Mouse (Mus musculus): Measurements from ENCODE around the gene Ruvbl2. TPM values are rescaled to one million over a fixed set of nuclear protein-coding genes. Genes with fewer than 3 reads are reported as not detected.
"Not testable (repeated sequence)": the region's sequence is repeated elsewhere in the genome, so short reads cannot be mapped to it uniquely, and the experiment has no call there.

The Ruvbl2 gene
- polyA plus RNA-seq (2016; fragmentation: Nextera tagmentation; extraction: Ambion mirVana) = 228 and 283 TPM in 2 replicates

DNA sequence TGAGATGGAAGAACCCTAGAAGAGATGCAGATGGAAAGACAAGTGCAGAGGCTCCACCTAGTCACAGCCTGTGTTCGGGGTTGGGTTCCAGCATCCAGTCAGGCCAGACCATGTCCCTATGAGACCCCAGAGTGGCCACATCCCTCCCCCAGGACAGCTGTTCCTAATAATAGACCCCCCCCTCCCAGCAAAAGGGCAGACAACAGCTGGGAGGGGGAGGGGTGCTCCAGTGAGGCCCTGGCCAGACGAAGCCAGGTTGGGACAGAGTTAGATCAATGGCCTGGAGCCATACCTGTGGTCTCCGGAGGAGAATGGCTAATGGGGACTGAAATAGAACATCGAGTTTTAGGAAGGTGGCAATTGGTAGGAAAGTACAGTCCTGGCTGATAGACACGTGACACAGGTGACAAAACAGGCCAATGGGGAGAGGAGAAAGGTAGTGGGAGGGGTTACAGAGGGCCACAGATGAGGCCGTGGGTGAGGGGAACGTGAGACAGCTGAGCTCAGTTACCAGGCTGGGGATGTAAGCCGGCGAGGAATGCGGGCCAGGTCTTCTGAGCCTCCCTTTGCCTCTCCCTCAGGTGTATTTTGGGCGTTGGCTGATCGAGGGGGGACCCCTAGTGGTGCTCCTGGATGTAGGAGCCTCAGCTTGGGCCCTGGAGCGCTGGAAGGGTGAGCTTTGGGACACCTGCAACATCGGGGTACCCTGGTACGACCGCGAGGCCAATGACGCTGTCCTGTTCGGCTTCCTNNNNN is at the start of gene Ruvbl2:
TSS of gene Ruvbl2 (minus strand) at position 576 of the 756 bp plus-strand sequence.
- 13% methylated on average over 19 of the region's 19 CpGs for WGBS
- H3K9me3 ChIP-seq (replicated peaks) = no peaks in the 10 kb centered on the region
- peak within 1 kb of the TSS; percentile 35 for H3K4me3 ChIP-seq
- DNase-seq (ENCODE audit: low spot score) = peak; percentile 57
- peaks cover 34% of the 10 kb centered on the region for H3K36me3 ChIP-seq
- peak within 1 kb of the TSS; percentile 75 for H3K27ac ChIP-seq
- H3K27me3 ChIP-seq (ENCODE audit: low read depth, poor library complexity, severe bottlenecking) = no peaks in the 10 kb centered on the region
- H3K4me1 ChIP-seq = peaks cover 48% of the 10 kb centered on the region

DNA sequence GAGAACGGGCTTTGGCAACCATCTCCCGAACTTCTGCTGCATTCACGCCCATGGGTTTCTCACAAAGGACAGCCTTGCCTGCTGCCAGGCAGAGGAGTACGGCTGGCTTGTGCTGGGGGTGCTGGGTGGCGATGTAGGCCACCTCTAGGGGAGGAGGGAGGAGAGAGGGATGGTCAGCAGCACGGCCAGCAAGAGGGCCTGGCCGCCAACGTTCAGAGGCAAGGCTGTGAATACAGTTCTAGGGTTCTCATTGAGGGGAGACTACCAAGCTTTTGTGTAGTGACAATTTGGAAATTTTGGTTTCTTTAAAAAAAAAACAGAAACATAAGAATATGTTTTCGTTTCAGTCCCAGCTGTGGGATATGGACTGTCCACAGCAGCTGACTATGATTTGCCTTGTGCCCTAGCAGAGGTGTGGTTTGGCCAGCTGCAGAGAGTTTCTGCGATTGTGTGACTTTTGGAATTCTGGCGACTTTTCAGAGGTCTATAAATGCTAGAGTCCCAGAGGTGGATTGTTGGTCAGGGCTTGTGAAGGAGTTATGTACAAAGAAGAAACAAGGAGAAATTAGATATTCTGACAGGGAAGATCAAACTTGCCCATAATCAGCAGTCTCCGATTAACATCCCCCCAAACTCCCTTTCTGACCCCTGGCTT is 49.0 kb upstream of the Ruvbl2 start, which contains the start of gene Gm45808:
TSS of gene Gm45808 (minus strand) at position 51 of the 655 bp plus-strand sequence.
- Histone ChIP-seq H3K4me3 (no peak within 1 kb of the TSS), H3K27ac (peak within 1 kb of the TSS; percentile 88), H3K27me3 (ENCODE audit: low read depth, poor library complexity, severe bottlenecking) (no peaks in the 10 kb centered on the region), H3K4me1 (peaks cover 33% of the 10 kb centered on the region), H3K9me3 (replicated peaks) (no peaks in the 10 kb centered on the region), H3K36me3 (peaks cover 6% of the 10 kb centered on the region; the same call in 1 of the 2 replicates)
- DNase-seq (ENCODE audit: low spot score) = no peak
- 85% methylated on average over 12 of the region's 12 CpGs for WGBS

DNA sequence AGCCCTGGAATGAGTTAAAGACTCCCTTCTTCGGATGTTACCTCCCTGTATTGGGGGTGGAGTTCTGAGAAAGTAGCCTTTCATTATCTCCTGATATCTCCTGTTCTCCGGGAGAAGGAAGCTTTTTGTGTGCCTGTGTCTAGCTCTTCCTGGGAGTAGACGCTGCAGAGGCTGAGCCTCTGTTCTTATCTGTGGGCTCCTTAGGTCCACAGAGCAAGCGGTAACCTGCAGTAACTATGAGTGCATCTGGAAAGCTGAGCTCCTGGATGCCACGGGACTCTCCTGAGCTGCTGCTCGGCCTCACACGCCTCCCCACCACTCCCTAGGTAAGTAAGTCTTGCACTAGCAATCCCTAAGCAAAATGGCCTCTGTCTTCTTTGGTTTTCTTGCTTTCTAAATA is 48.3 kb upstream of the Ruvbl2 start:
- no peak overlapping the region for H3K27ac ChIP-seq
- H3K4me3 ChIP-seq = no peak overlapping the region
- 0 out of 2 replicates have a peak, but pooled peaks cover 5% of the 10 kb centered on the region for H3K36me3 ChIP-seq
- no peaks in the 10 kb centered on the region for H3K9me3 ChIP-seq (replicated peaks)
- no peak for DNase-seq (ENCODE audit: low spot score)
- 81% methylated on average over 7 of the region's 7 CpGs for WGBS
- no peaks in the 10 kb centered on the region for H3K27me3 ChIP-seq (ENCODE audit: low read depth, poor library complexity, severe bottlenecking)
- peaks cover 31% of the 10 kb centered on the region for H3K4me1 ChIP-seq

DNA sequence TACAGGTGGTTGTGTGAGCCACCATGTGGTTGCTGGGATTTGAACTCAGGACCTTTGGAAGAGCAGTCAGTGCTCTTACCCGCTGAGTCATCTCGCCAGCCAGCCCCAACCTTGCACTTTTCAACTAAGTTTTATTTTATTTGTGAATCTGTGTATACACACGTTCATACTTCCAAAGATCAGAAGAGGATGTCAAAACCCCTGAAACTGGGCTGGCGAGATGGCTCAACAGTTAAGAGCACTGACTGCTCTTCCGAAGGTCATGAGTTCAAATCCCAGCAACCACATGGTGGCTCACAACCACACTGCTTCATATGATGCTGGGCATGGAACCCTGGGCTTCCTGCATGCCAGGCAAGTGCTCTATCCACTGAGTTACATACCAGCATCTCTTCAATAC is 47.1 kb upstream of the Ruvbl2 start:
- not testable (repeated sequence) for H3K36me3 ChIP-seq; H3K27me3 ChIP-seq (ENCODE audit: low read depth, poor library complexity, severe bottlenecking); H3K27ac ChIP-seq; H3K9me3 ChIP-seq (replicated peaks); DNase-seq (ENCODE audit: low spot score); H3K4me3 ChIP-seq
- WGBS = 95% methylated on average over 5 of the region's 5 CpGs
- peaks cover 19% of the 10 kb centered on the region for H3K4me1 ChIP-seq

DNA sequence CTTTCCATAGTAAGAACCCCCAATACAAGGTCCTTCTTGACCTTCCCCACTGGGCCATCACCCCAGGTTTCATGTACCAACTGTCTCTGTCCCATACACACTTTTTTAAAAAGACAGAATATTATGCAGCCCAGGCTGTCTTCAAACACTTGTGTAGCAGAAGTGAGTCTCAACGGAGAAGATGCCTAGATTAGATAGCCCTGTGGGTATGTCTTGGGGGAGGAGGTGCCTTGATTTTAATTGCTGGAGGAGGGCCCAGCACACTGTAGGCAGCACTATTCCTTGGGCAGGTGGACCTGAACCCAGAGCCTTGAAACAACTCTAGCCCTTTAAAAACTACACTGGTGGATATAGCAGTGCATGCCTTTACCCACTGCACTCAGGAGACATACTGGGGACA is 44.3 kb upstream of the Ruvbl2 start:
- no peak for DNase-seq (ENCODE audit: low spot score)
- H3K4me3 ChIP-seq = no peak overlapping the region
- no peak overlapping the region for H3K27ac ChIP-seq
- 84% methylated on average over 1 of the region's 1 CpGs for WGBS
- no peaks in the 10 kb centered on the region for H3K4me1 ChIP-seq
- no peaks in the 10 kb centered on the region for H3K27me3 ChIP-seq (ENCODE audit: low read depth, poor library complexity, severe bottlenecking)
- peaks cover 11% of the 10 kb centered on the region for H3K36me3 ChIP-seq
- H3K9me3 ChIP-seq (replicated peaks) = no peaks in the 10 kb centered on the region

DNA sequence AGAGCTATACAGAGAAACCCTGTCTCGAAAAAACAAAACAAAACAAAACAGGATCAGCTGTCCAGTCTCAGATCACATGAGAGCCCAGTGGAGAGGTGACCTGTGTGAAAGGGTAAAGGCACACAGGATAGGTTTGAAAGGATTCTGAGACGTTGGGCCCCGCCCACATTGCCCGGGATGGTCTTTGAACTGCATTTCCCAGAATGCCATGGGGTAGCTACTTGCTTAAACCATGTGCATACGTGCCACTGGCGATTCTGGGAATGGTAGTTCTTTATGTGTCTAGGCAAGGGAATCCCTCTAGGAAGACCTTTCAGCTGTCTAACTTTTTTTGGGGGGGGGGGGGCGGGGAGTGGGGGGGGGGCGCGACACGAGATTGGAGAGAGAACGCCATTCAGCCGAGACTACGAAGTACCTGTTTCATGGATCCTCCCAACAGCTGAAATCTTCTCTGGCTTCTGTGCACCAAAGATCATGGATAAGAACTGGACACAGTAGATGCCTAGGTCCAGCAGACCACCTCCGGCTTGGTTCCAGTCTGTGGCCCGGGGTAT is 43.6 kb upstream of the Ruvbl2 start, which contains the start of gene Tulp2:
TSS of gene Tulp2 (plus strand) at position 504 of the 554 bp plus-strand sequence.
- no peak within 1 kb of the TSS for H3K4me3 ChIP-seq
- H3K9me3 ChIP-seq (replicated peaks) = no peaks in the 10 kb centered on the region
- H3K36me3 ChIP-seq = peaks cover 9% of the 10 kb centered on the region
- no peaks in the 10 kb centered on the region for H3K27me3 ChIP-seq (ENCODE audit: low read depth, poor library complexity, severe bottlenecking)
- DNase-seq (ENCODE audit: low spot score) = peak; percentile 57
- no peaks in the 10 kb centered on the region for H3K4me1 ChIP-seq
- 56% methylated on average over 15 of the region's 15 CpGs for WGBS
- no peak within 1 kb of the TSS for H3K27ac ChIP-seq

DNA sequence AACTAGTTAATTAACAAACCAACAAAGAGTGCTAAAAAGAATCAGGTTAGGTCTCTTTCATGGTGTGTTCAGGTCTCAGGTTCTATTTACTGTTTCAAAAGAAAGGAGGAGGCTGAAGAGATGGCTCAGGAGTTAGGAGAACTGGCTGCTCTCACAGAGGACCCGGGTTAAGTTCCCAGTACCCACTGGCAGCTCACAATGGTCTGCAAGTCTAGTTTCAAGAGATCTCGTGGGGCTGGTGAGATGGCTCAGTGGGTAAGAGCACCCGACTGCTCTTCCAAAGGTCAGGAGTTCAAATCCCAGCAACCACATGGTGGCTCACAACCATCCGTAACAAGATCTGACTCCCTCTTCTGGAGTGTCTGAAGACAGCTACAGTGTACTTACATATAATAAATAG is 42.4 kb upstream of the Ruvbl2 start:
- 87% methylated on average over 4 of the region's 4 CpGs for WGBS
- H3K9me3 ChIP-seq (replicated peaks); H3K36me3 ChIP-seq; H3K27ac ChIP-seq; H3K27me3 ChIP-seq (ENCODE audit: low read depth, poor library complexity, severe bottlenecking); H3K4me3 ChIP-seq; H3K4me1 ChIP-seq; DNase-seq (ENCODE audit: low spot score): not testable (repeated sequence)

DNA sequence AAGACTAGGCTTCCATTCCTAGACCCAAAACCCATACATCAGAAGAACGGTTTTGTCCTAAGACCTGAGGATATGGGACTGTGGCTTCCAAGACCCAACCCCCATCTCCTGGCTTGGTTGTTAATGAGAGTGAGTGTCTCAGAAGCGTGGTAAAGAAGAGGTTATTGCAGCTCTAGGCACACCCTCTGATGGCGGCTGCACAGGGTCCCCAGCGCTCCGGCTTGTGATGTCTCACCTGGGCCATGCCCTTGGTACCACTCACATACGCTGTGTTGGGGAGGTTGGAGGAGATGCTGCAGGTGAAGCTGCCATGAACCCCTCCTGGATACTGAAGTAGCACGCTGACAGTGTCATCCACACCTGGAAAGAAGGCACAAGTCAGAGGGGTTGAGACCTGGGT is 40.9 kb upstream of the Ruvbl2 start:
- no peak for DNase-seq (ENCODE audit: low spot score)
- H3K4me1 ChIP-seq = 0 out of 2 replicates have a peak, but pooled peaks cover 5% of the 10 kb centered on the region
- peaks cover 7% of the 10 kb centered on the region for H3K36me3 ChIP-seq
- H3K27ac ChIP-seq = no peak overlapping the region
- WGBS = 95% methylated on average over 7 of the region's 7 CpGs
- H3K27me3 ChIP-seq (ENCODE audit: low read depth, poor library complexity, severe bottlenecking) = no peaks in the 10 kb centered on the region
- H3K9me3 ChIP-seq (replicated peaks) = no peaks in the 10 kb centered on the region
- H3K4me3 ChIP-seq = no peak overlapping the region

DNA sequence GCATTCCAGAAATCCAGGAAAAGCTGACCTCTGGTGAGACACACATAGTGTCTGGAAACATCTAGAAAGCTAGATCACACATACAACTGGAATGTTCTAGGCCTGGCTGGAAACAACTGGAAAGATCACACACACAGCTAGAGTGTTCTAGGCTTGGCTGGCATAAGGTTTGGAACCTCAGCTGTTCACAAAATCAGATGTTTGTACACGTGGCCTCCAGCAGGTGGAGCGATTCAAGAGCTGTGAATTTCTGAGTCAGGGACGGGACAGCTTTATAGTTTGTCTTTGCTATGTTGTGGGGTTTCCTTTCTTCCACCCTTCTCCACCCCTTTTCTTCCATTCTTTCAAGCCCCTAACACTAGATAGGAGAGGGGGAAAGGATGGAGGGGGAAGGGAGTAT is 39.1 kb upstream of the Ruvbl2 start:
- Histone ChIP-seq H3K4me3 (no peak overlapping the region), H3K27me3 (ENCODE audit: low read depth, poor library complexity, severe bottlenecking) (no peaks in the 10 kb centered on the region), H3K27ac (no peak overlapping the region), H3K4me1 (0 out of 2 replicates have a peak, but pooled peaks cover 5% of the 10 kb centered on the region), H3K9me3 (replicated peaks) (no peaks in the 10 kb centered on the region), H3K36me3 (peaks cover 7% of the 10 kb centered on the region)
- WGBS = 27% methylated on average over 3 of the region's 3 CpGs
- no peak for DNase-seq (ENCODE audit: low spot score)

DNA sequence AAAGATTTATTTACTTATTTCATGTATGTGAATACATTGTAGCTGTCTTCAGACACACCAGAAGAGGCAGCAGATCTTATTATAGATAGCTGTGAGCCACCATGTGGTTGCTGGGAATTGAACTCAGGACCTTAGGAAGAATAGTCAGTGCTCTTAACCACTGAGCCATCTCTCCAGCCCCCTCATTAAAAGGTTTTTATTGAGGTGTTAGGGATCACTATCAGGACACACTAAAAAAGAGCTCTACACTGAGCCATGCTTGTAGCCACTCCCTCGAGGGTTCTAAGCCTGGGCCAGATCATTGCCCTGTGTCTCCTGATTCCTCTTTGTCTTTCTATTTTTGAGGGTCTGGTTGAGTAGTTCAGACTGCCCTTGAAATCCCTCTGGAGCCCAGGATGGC is 38.6 kb upstream of the Ruvbl2 start:
- H3K9me3 ChIP-seq (replicated peaks) = no peaks in the 10 kb centered on the region
- no peak overlapping the region for H3K27ac ChIP-seq
- no peak for DNase-seq (ENCODE audit: low spot score)
- no peak overlapping the region for H3K4me3 ChIP-seq
- H3K4me1 ChIP-seq = 0 out of 2 replicates have a peak, but pooled peaks cover 5% of the 10 kb centered on the region
- H3K27me3 ChIP-seq (ENCODE audit: low read depth, poor library complexity, severe bottlenecking) = no peaks in the 10 kb centered on the region
- 50% methylated on average over 1 of the region's 1 CpGs for WGBS
- peaks cover 7% of the 10 kb centered on the region for H3K36me3 ChIP-seq

DNA sequence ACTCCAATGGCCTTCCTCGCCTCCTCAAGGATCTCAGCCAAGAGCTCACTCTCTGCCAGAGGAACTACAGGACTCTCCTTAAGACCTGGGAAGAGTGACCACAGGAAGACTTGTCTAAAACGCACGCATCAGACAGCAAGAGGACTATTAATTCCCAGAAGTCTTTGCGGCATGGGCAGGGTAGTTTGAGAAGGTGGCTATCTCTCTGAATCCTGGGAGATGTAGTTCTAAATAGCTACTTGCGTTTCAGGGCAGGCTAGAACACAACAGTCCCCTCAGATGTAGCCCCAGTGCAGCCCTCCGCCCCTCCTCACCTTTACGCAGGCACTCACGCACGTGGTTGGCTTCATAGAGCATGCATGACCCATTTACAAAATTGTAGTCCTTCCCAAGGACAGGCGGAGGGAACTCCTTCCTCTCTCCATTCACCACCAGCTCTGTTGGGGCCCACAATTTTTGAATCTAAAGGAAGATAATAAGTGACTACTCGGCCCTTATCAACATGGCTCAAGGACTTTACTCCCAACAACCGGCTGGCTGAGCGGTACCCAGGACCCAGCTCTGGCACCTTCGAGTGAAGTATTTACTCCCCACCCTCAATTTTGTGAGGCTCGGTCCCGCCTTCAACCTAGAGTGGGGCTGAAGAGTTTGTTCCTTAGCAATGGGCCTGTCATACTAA is 37.5 kb upstream of the Ruvbl2 start:
- Histone ChIP-seq H3K4me3 (peak overlapping the region; percentile 34), H3K27me3 (ENCODE audit: low read depth, poor library complexity, severe bottlenecking) (no peaks in the 10 kb centered on the region), H3K4me1 (0 out of 2 replicates have a peak, but pooled peaks cover 5% of the 10 kb centered on the region), H3K9me3 (replicated peaks) (no peaks in the 10 kb centered on the region), H3K36me3 (peaks cover 7% of the 10 kb centered on the region), H3K27ac (no peak overlapping the region)
- 68% methylated on average over 16 of the region's 16 CpGs for WGBS
- no peak for DNase-seq (ENCODE audit: low spot score)

DNA sequence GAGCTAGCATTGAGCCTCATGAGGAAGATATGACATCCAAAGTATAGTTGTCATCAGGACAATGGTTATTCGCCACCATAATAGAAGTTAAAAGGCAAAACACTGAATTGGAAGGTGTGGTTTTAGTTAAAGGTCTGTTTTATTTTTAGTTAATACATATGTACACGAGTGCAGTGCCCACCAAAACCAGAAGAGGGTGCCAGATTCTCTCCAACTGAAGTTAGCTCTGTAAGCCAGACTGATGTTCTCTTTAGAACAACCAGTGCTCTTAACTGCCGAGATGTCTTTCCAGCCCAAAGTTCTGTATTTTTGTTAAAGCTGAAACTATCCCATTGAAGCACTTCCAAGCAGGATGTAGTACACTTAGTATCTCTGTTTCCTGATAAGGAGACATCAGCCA is 33.0 kb upstream of the Ruvbl2 start:
- 15% methylated on average over 3 of the region's 3 CpGs for WGBS
- no peaks in the 10 kb centered on the region for H3K27me3 ChIP-seq (ENCODE audit: low read depth, poor library complexity, severe bottlenecking)
- H3K9me3 ChIP-seq (replicated peaks) = no peaks in the 10 kb centered on the region
- H3K4me1 ChIP-seq = peaks cover 19% of the 10 kb centered on the region
- no peak overlapping the region for H3K27ac ChIP-seq
- H3K36me3 ChIP-seq = no peaks in the 10 kb centered on the region
- DNase-seq (ENCODE audit: low spot score) = peak; percentile 69
- H3K4me3 ChIP-seq = no peak overlapping the region
